Mouse (Mus musculus): ENCODE data around the gene Whamm. TPM values are rescaled to one million over a fixed set of nuclear protein-coding genes. Genes with fewer than 3 reads are reported as not detected.

The Whamm gene
- total RNA-seq (2021), result 1 to 10 TPM; 8.3 to 8.4 TPM

- DNase-seq, result peak; percentile 92
Measured at GRCm38 (mm10) chr7:81571108-81571940, at the start of gene Whamm. Gene Whamm (plus strand): TSS chr7:81571266.

- peak; percentile 91 for DNase-seq
Measured at GRCm38 (mm10) chr7:81523008-81523662, 47.9 kb upstream of the Whamm start.

- DNase-seq, result no peak
Measured at GRCm38 (mm10) chr7:81523663-81524017, 47.4 kb upstream of the Whamm start.

- no peak for DNase-seq
Measured at GRCm38 (mm10) chr7:81528918-81529317, 42.1 kb upstream of the Whamm start.

- no peak for DNase-seq
Measured at GRCm38 (mm10) chr7:81531462-81531861, 39.6 kb upstream of the Whamm start.

- DNase-seq, result no peak
Measured at GRCm38 (mm10) chr7:81536478-81536877, 34.6 kb upstream of the Whamm start.

- peak; percentile 20 for DNase-seq
Measured at GRCm38 (mm10) chr7:81538070-81538675, 32.9 kb upstream of the Whamm start.

GRCm38 (mm10) chr7:81539565-81539964 lies 31.5 kb upstream of the Whamm start:
- DNase-seq, result no peak

GRCm38 (mm10) chr7:81540999-81541398 lies 30.1 kb upstream of the Whamm start:
- no peak for DNase-seq

- peak; percentile 67 for DNase-seq
Measured at GRCm38 (mm10) chr7:81541924-81542524, 29.0 kb upstream of the Whamm start.

GRCm38 (mm10) chr7:81542934-81543333 lies 28.1 kb upstream of the Whamm start:
- no peak for DNase-seq

- DNase-seq, result no peak
Measured at GRCm38 (mm10) chr7:81548864-81549263, 22.2 kb upstream of the Whamm start.

- no peak for DNase-seq
Measured at GRCm38 (mm10) chr7:81553589-81553988, 17.5 kb upstream of the Whamm start.

GRCm38 (mm10) chr7:81554369-81554768 lies 16.7 kb upstream of the Whamm start:
- DNase-seq, result peak; percentile 69

- no peak for DNase-seq
Measured at GRCm38 (mm10) chr7:81556839-81557238, 14.2 kb upstream of the Whamm start.

- DNase-seq, result peak; percentile 23
Measured at GRCm38 (mm10) chr7:81557252-81557984, 13.6 kb upstream of the Whamm start.

GRCm38 (mm10) chr7:81557985-81558360 lies 13.1 kb upstream of the Whamm start:
- no peak for DNase-seq

GRCm38 (mm10) chr7:81559231-81559980 lies 11.7 kb upstream of the Whamm start:
- no peak for DNase-seq

- DNase-seq, result peak; percentile 31
Measured at GRCm38 (mm10) chr7:81560101-81561049, 10.7 kb upstream of the Whamm start.

- DNase-seq, result no peak
Measured at GRCm38 (mm10) chr7:81561211-81561610, 9.9 kb upstream of the Whamm start.
